Mouse (Mus musculus): ENCODE data around the gene Tbx1. TPM values are rescaled to one million over a fixed set of nuclear protein-coding genes. Genes with fewer than 3 reads are reported as not detected.

Tbx1 gene
- 0.35 TPM for polyA plus RNA-seq (2014; fragmentation: Illumina TruSeq; extraction: RNeasy Lipid Tissue Mini Kit (QIAGEN cat#74804); ENCODE audit: low read depth, low replicate concordance)

DNA sequence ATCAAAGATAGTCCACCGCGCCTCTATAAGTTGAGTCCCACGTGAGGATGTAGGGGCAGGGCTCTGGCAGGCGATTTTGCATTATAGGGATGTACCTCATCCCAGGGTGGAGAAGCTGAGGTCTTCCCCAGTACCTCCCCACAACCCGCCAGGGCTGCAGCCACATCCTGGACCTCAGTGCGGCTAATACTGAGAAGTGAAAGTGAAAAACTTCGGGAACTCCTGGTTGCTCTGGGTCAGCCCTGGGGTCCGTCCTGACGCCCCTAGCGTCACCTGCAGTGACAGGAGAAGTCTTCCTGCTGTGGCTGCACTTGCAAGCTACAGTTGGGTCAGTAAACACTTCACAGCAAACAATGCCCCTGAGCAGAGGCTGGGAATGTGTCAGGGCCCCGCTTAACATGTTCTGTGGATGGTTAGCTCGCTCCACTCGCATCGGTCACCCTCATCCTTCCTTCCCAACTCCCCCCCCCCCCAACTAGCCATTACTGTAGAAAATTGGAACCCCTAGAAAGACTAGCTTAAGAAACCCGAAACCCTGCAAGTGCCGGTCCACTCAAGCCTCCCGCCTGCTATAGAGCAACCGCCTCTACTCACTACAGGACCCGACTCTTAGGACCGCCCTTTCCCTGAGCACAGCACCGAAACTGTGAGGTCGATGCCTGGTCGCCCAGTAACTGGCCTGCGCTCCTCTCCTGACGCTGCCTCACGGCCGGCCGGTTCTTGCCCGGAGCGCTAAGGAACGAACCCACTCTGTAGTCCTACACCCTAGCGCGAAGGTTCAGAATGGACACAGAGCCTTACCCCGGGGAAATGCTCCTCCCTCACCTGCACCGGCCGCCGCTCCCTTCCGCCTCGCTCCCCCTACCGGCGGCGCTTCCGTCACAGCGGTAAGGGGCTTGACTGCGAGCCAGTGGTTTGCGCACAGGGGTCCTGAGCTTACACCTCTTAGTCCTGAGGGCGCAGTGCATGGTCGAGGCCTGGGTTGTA lies at the start of gene Tbx1:
Tbx1 (minus strand) TSS at position 868 of the 987 bp plus-strand sequence.

GRCm38 (mm10) chr16:18629390-18630231 lies 39.1 kb upstream of the Tbx1 start, which contains the start of gene Sept5:
Gene Sept5, minus strand, starts transcription at chr16:18629954.

GRCm38 (mm10) chr16:18626376-18626878 lies 36.0 kb upstream of the Tbx1 start, which contains the start of gene Gm49601:
Gene Gm49601, minus strand, starts transcription at chr16:18626427.

GRCm38 (mm10) chr16:18622019-18622418 lies 31.5 kb upstream of the Tbx1 start, which contains the start of gene Gp1bb:
Gene Gp1bb, minus strand, starts transcription at chr16:18622403.

Other genes with a start within 250 kb of the Tbx1 start
- gene Tango2, start 242.6 kb downstream of the Tbx1 start, polyA plus RNA-seq (2014; fragmentation: Illumina TruSeq; extraction: RNeasy Lipid Tissue Mini Kit (QIAGEN cat#74804); ENCODE audit: low read depth, low replicate concordance) = 11.3 TPM
- gene Arvcf, start 242.5 kb downstream of the Tbx1 start, polyA plus RNA-seq (2014; fragmentation: Illumina TruSeq; extraction: RNeasy Lipid Tissue Mini Kit (QIAGEN cat#74804); ENCODE audit: low read depth, low replicate concordance) = 0.28 TPM
- gene Txnrd2, start 164.3 kb downstream of the Tbx1 start, polyA plus RNA-seq (2014; fragmentation: Illumina TruSeq; extraction: RNeasy Lipid Tissue Mini Kit (QIAGEN cat#74804); ENCODE audit: low read depth, low replicate concordance) = 0.88 TPM
- 6.7 TPM for gene Comt, start 163.8 kb downstream of the Tbx1 start, polyA plus RNA-seq (2014; fragmentation: Illumina TruSeq; extraction: RNeasy Lipid Tissue Mini Kit (QIAGEN cat#74804); ENCODE audit: low read depth, low replicate concordance)
- not detected for gene Gnb1l, start 92.0 kb downstream of the Tbx1 start, polyA plus RNA-seq (2014; fragmentation: Illumina TruSeq; extraction: RNeasy Lipid Tissue Mini Kit (QIAGEN cat#74804); ENCODE audit: low read depth, low replicate concordance)
- not detected for gene Rtl10, start 91.8 kb downstream of the Tbx1 start, polyA plus RNA-seq (2014; fragmentation: Illumina TruSeq; extraction: RNeasy Lipid Tissue Mini Kit (QIAGEN cat#74804); ENCODE audit: low read depth, low replicate concordance)
- not detected for gene Gp1bb, start 31.7 kb upstream of the Tbx1 start, polyA plus RNA-seq (2014; fragmentation: Illumina TruSeq; extraction: RNeasy Lipid Tissue Mini Kit (QIAGEN cat#74804); ENCODE audit: low read depth, low replicate concordance)
- gene Gm49601, start 35.8 kb upstream of the Tbx1 start, polyA plus RNA-seq (2014; fragmentation: Illumina TruSeq; extraction: RNeasy Lipid Tissue Mini Kit (QIAGEN cat#74804); ENCODE audit: low read depth, low replicate concordance) = 2.0 TPM
- gene Sept5, start 39.3 kb upstream of the Tbx1 start, polyA plus RNA-seq (2014; fragmentation: Illumina TruSeq; extraction: RNeasy Lipid Tissue Mini Kit (QIAGEN cat#74804); ENCODE audit: low read depth, low replicate concordance) = 1.5 TPM
- not detected for gene Cldn5, start 186.2 kb upstream of the Tbx1 start, polyA plus RNA-seq (2014; fragmentation: Illumina TruSeq; extraction: RNeasy Lipid Tissue Mini Kit (QIAGEN cat#74804); ENCODE audit: low read depth, low replicate concordance)
- gene Ufd1, start 221.1 kb upstream of the Tbx1 start, polyA plus RNA-seq (2014; fragmentation: Illumina TruSeq; extraction: RNeasy Lipid Tissue Mini Kit (QIAGEN cat#74804); ENCODE audit: low read depth, low replicate concordance) = 81.4 TPM
- gene Cdc45, start 221.3 kb upstream of the Tbx1 start, polyA plus RNA-seq (2014; fragmentation: Illumina TruSeq; extraction: RNeasy Lipid Tissue Mini Kit (QIAGEN cat#74804); ENCODE audit: low read depth, low replicate concordance) = 2.7 TPM
- 12.2 TPM for gene 2510002D24Rik, start 245.9 kb upstream of the Tbx1 start, polyA plus RNA-seq (2014; fragmentation: Illumina TruSeq; extraction: RNeasy Lipid Tissue Mini Kit (QIAGEN cat#74804); ENCODE audit: low read depth, low replicate concordance)
- not detected for gene Gm28539, start 245.9 kb upstream of the Tbx1 start, polyA plus RNA-seq (2014; fragmentation: Illumina TruSeq; extraction: RNeasy Lipid Tissue Mini Kit (QIAGEN cat#74804); ENCODE audit: low read depth, low replicate concordance)